Mouse (Mus musculus) midbrain, embryonic 16.5 days (tissue): ENCODE results near the gene Tes. TPM values are rescaled to one million over a fixed set of nuclear protein-coding genes. Genes with fewer than 3 reads are reported as not detected.

Experiments
- ATAC-seq: fragments of 200-750 bp; cut with Nextera tagmentation; 2 replicates; pipeline ENCODE4 v1.8.0; 2017; ENCODE audit warnings: moderate TSS enrichment
- H3K27ac ChIP-seq: fragments of 300-500 bp; sonication (generic); 2 replicates; pipeline ENCODE4 v1.5.1; 2014; ENCODE audit warnings: mild to moderate bottlenecking, low read length, mixed read lengths
- H3K27me3 ChIP-seq: fragments of 300-500 bp; sonication (generic); 2 replicates; pipeline ENCODE4 v1.6.1; 2014; ENCODE audit warnings: low read depth, low read length, mixed read lengths; ENCODE audit not compliant: control insufficient read depth, insufficient read depth
- H3K36me3 ChIP-seq: fragments of 300-500 bp; sonication (generic); 2 replicates; pipeline ENCODE4 v1.6.1; 2014; ENCODE audit warnings: mild to moderate bottlenecking, low read length, moderate library complexity, mixed read lengths; ENCODE audit not compliant: control insufficient read depth, insufficient read depth
- H3K4me1 ChIP-seq: fragments of 300-500 bp; sonication (generic); 2 replicates; pipeline ENCODE4 v1.6.1; 2014; ENCODE audit warnings: mild to moderate bottlenecking, low read length, mixed read lengths; ENCODE audit not compliant: control insufficient read depth, insufficient read depth
- H3K4me2 ChIP-seq: fragments of 300-500 bp; sonication (generic); 2 replicates; pipeline ENCODE4 v1.6.1; 2014; ENCODE audit warnings: mild to moderate bottlenecking, low read length, mixed read lengths
- H3K4me3 ChIP-seq: fragments of 300-500 bp; sonication (generic); 2 replicates; pipeline ENCODE4 v1.5.1; 2014; ENCODE audit warnings: low read depth, mild to moderate bottlenecking, low read length, moderate library complexity, mixed read lengths
- H3K9ac ChIP-seq: fragments of 300-500 bp; sonication (generic); 2 replicates; pipeline ENCODE4 v1.6.1; 2014; ENCODE audit warnings: low read depth, low read length, mixed read lengths
- H3K9me3 ChIP-seq: fragments of 300-500 bp; sonication (generic); replicated peaks from 2 replicates; pipeline ENCODE4 v1.6.1; 2014; ENCODE audit warnings: mild to moderate bottlenecking, low read length, mixed read lengths; ENCODE audit not compliant: control insufficient read depth, poor library complexity, severe bottlenecking
- WGBS: fragments of 180-500 bp; shearing (Covaris S2); extraction: QIAGEN DNeasy Blood & Tissue Kit; methylation state at CpG from one replicate; pipeline ENCODE4 v1.1.7; 2014; 5-methylcytosine and 5-hydroxymethylcytosine counted together
- polyA plus RNA-seq: library from polyadenylated mRNA; unstranded; fragments of >200 nt; fragmentation: Nextera tagmentation; extraction: Ambion mirVana; gene quantifications from 2 replicates; pipeline ENCODE4 v1.2.1, GENCODE M21; 2015

Tes gene
- 26.7 and 28.1 TPM in 2 replicates for polyA plus RNA-seq

DNA sequence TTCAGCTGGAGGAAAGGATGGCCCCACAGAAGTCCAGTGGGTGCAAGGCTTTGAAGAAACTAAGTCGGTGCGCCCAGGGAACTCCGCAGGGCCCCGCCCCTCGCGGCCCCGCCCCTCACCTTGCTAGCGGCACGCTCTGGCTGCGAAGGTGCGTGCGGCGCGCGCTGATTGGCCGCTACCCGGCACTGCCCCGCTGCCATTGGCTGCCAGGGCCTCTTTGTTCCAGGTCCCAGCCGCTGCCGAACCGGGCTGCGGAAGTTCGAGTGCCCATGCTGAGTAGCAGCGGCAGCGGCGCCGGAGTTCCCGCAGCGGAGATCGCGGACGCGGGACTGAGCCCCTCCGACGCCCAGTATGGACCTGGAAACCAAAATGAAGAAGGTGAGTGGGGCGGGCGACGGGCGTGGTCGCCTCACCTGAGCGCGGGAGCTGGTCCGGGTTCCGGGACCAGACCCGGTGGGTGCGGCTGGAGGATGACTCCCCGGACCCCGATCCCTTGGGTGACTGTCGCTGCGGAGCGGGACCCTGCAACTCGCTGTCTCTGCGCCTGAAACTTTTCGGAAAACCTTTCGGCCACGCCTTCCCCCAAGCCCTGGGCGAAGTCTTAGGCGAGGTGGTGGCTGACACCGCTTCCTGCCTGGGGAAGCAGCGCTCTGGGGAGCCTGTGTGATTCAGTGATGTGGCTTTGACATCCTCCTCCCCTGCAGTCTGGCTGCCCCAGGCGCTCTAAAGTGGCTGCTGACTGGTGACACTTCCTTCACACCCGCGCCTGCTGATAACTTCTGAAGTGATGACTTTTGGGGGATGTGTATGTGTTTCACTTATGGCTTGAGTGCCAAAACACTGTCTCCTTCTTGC is at the start of gene Tes:
Gene Tes, plus strand, starts transcription at position 214 of the 855 bp plus-strand sequence.
- H3K27ac ChIP-seq: 0 out of 2 replicates have a peak within 1 kb of the TSS, but pooled peaks have one; percentile 6
- under 1% methylated on average over 62 of the region's 63 CpGs for WGBS

DNA sequence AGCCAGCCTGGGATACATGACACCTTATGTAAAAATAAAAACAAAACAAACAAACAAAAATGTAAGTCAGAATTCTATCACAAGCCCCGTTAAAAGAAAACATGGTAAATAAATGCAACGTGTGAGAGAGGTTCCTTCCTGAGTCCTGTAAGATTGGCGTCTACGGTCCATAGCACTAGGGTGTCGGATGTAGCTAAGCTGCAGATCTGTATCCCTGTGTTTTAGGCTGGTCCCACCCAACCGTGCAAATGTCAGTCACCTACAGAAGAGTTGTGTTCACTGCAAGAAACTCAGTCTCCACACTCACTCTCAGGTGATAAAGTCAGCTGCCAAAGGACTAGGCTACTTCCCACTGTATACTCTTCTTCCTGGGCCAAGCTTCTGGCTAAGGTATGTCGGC is 39.1 kb upstream of the Tes start:
- no peak overlapping the region for H3K9ac ChIP-seq
- H3K27ac ChIP-seq: no peak overlapping the region
- H3K9me3 ChIP-seq: no peaks in the 10 kb centered on the region
- H3K36me3 ChIP-seq: no peaks in the 10 kb centered on the region
- 56% methylated on average over 7 of the region's 7 CpGs for WGBS
- H3K4me2 ChIP-seq: no peak overlapping the region
- no peak for ATAC-seq
- no peaks in the 10 kb centered on the region for H3K4me1 ChIP-seq
- no peaks in the 10 kb centered on the region for H3K27me3 ChIP-seq
- no peak overlapping the region for H3K4me3 ChIP-seq

More for the DNA sequence above, at the start of gene Tes:
- H3K4me2 ChIP-seq: peak within 1 kb of the TSS; percentile 95
- peak within 1 kb of the TSS; percentile 69 for H3K9ac ChIP-seq
- no peaks in the 10 kb centered on the region for H3K9me3 ChIP-seq
- H3K4me1 ChIP-seq: peaks cover 2% of the 10 kb centered on the region
- H3K36me3 ChIP-seq: no peaks in the 10 kb centered on the region
- H3K4me3 ChIP-seq: peak within 1 kb of the TSS; percentile 69
- peak; percentile 98 for ATAC-seq
- H3K27me3 ChIP-seq: no peaks in the 10 kb centered on the region

DNA sequence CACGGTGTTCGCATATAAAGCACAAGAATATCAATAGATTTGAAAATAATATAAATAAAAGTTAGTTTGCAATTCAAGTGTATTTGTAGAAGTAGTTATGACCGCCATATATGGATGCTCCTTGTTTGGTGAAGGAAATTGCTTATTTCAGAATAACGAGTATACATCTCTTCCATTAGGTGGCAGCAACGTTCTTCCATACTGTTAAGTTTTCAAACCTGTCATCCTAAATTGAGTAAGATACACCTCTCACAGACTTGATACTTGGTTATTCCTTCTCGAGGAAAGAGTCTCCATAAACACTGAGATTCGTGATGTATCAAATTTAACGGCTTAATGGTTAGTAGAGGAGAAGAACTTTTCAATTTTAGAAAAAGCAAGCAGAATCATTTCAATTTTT is 37.4 kb upstream of the Tes start:
- Histone ChIP-seq H3K27ac (no peak overlapping the region), H3K36me3 (no peaks in the 10 kb centered on the region), H3K4me2 (no peak overlapping the region), H3K4me1 (no peaks in the 10 kb centered on the region), H3K27me3 (no peaks in the 10 kb centered on the region), H3K9ac (no peak overlapping the region), H3K9me3 (no peaks in the 10 kb centered on the region), H3K4me3 (no peak overlapping the region)
- peak; percentile 46; the same call in 1 of the 2 replicates for ATAC-seq
- WGBS: 24% methylated on average over 8 of the region's 8 CpGs

DNA sequence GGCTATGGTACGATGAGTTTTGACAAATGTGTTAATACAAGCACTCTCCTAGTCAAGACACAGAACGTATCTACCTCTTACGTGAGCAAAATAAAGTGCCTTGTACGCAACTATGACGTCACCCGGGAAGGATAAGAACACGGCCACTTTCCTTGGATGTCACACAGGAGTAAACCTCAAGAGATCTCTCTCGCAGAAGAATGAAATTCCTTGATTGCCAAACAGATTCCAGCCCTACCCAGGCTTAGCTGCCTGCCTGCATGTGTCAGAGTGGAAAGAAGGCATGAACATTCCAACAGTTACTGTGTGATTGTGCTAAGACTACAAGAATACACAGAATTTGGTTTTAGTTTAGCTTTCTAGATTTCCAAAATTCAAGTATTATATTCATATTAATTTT is 36.1 kb upstream of the Tes start:
- Histone ChIP-seq H3K9me3 (no peaks in the 10 kb centered on the region), H3K27ac (no peak overlapping the region), H3K27me3 (no peaks in the 10 kb centered on the region), H3K9ac (no peak overlapping the region), H3K4me2 (no peak overlapping the region), H3K4me1 (no peaks in the 10 kb centered on the region), H3K36me3 (no peaks in the 10 kb centered on the region), H3K4me3 (no peak overlapping the region)
- no peak for ATAC-seq
- WGBS: 88% methylated on average over 8 of the region's 8 CpGs

DNA sequence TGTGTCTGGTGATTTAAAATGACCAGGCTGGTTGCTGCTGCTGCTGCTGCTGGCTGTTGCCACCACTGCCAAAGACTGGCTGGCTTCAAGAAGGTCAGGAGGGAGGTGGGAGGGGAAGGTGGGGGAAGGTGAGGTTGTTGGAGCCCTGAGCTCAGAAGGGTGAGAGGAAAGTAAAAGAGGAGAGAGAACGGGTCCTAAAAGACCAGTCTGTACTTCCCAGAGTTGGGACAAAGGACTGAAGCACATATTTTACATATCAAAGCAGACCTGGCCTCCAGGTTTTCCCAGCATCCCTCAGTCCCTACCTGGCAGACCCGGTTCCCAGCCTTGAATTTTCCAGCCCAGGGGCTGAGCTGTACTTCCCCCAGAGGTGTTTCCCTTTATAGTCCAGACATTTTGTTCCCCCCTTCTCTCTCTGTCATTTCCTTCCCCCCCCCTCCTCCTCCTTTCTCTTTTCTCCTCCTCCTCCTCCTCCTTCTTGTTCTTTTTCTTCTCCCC is 32.7 kb upstream of the Tes start:
- H3K27me3 ChIP-seq: no peaks in the 10 kb centered on the region
- no peak overlapping the region for H3K9ac ChIP-seq
- no peak overlapping the region for H3K4me3 ChIP-seq
- no peak overlapping the region for H3K27ac ChIP-seq
- no peaks in the 10 kb centered on the region for H3K4me1 ChIP-seq
- no peak for ATAC-seq
- no peak overlapping the region for H3K4me2 ChIP-seq
- H3K9me3 ChIP-seq: no peaks in the 10 kb centered on the region
- H3K36me3 ChIP-seq: no peaks in the 10 kb centered on the region
- 7% methylated on average over 2 of the region's 2 CpGs for WGBS

DNA sequence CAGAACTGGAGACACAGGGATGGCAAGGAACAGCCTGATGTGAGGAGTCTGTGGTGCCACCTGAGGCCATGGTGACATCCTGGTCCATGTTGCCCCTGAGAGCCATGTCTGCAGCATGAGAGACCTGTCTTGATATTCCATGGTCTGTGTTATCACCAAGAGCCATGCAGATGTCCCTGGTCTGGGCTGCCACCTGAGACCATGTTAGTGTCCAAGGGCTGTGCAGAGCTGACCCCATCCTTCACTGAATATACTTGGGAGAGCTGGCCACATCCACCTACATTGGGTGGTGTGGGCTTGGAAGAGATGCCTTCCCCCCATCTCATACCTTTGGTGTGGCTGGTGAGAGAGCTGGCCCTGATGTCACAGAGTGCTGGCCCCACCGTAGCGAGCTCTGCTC is 30.9 kb upstream of the Tes start:
- Histone ChIP-seq H3K4me1 (no peaks in the 10 kb centered on the region), H3K36me3 (no peaks in the 10 kb centered on the region), H3K4me3 (no peak overlapping the region), H3K27ac (no peak overlapping the region), H3K9ac (no peak overlapping the region), H3K4me2 (no peak overlapping the region), H3K9me3 (no peaks in the 10 kb centered on the region), H3K27me3 (no peaks in the 10 kb centered on the region)
- 97% methylated on average over 2 of the region's 2 CpGs for WGBS
- no peak for ATAC-seq

DNA sequence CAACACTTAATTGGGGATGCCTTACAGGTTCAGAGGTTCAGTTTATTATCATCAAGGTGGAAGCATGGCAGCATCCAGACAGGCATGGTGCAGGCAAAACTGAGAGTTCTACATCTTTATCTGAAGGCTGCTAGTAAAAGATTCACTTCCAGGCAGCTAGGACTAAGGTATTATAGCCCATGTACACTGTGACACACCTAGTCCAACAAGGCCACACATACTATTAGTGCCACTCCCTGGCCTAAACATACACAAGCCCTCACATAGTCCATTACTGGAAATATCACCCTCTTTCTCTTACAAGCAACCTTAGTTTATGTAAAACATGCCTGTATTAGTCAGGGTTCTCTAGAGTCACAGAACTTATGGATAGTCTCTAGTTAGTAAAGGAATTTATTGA is 29.7 kb upstream of the Tes start:
- Histone ChIP-seq H3K4me3 (no peak overlapping the region), H3K9ac (no peak overlapping the region), H3K27ac (no peak overlapping the region), H3K4me2 (no peak overlapping the region), H3K27me3 (no peaks in the 10 kb centered on the region), H3K36me3 (no peaks in the 10 kb centered on the region), H3K9me3 (no peaks in the 10 kb centered on the region), H3K4me1 (no peaks in the 10 kb centered on the region)
- no peak for ATAC-seq

DNA sequence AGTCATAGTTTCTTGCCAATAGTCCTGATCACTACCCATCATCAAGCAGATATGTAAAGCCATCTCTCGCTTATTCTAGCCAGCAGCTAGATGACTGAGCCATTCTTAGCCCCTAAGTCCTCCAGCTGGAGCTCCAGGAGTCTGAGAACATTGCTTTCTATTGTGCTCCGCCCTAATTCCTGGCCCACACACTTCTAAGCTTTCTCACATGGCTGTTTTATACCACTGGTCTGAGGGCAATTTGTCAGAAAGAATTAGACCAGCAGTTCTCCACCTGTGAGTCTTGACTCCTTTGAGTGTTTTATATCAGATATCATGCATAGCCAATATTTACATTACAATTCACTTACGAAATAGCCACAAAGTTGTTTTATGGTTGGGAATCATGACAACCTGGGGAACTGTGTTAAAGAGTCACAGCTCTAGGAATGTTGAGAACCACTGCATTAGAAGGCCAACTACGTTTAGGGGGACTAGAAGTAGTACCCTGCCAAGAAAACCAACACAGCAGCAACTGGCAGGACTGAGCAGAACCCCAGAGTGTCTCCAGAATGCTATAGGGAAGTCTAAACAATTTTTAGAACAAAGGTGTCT is 13.4 kb upstream of the Tes start:
- no peak overlapping the region for H3K9ac ChIP-seq
- H3K4me3 ChIP-seq: no peak overlapping the region
- H3K9me3 ChIP-seq: no peaks in the 10 kb centered on the region
- ATAC-seq: no peak
- no peak overlapping the region for H3K27ac ChIP-seq
- H3K36me3 ChIP-seq: no peaks in the 10 kb centered on the region
- H3K4me2 ChIP-seq: no peak overlapping the region
- H3K4me1 ChIP-seq: no peaks in the 10 kb centered on the region
- no peaks in the 10 kb centered on the region for H3K27me3 ChIP-seq
- 83% methylated on average over 4 of the region's 4 CpGs for WGBS

DNA sequence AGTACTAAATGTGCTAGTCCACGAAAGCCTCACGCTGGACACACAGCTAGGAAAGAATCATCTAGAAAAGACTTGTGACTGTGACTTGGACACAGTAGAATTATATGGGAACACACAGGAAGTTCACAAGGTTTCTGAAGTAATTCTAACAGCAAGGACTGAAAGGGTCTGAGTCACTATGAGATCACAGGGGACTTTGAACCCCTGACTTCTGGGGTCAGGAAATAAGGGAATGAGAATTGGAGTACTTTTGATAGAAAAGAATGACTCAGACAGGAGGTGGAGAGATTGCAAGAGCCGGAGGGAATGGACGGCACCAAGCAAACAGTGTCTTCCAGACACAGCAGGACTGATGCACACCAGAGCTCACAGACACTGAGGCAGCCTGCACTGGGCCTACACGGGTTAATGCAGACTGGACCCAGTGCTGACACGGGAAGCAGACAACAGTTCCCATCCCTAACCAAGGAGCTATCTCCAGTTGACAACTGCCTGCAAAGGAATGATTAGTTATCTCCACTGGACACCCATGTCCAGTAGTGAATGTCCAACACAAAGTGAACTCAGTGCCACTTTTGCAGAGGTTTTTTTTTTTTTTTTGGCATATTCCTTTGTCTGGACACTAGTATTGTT is 11.8 kb upstream of the Tes start:
- Histone ChIP-seq H3K36me3 (no peaks in the 10 kb centered on the region), H3K4me1 (no peaks in the 10 kb centered on the region), H3K9ac (no peak overlapping the region), H3K4me3 (no peak overlapping the region), H3K27ac (no peak overlapping the region), H3K9me3 (no peaks in the 10 kb centered on the region), H3K4me2 (no peak overlapping the region), H3K27me3 (no peaks in the 10 kb centered on the region)
- ATAC-seq: no peak
- 83% methylated on average over 6 of the region's 6 CpGs for WGBS
